Mouse (Mus musculus): ENCODE measurements around the gene Atp12a. TPM values are rescaled to one million over a fixed set of nuclear protein-coding genes. Genes with fewer than 3 reads are reported as not detected.

Atp12a gene
- polyA plus RNA-seq, 2 experiments = 1.3 to 1.6 TPM

DNA sequence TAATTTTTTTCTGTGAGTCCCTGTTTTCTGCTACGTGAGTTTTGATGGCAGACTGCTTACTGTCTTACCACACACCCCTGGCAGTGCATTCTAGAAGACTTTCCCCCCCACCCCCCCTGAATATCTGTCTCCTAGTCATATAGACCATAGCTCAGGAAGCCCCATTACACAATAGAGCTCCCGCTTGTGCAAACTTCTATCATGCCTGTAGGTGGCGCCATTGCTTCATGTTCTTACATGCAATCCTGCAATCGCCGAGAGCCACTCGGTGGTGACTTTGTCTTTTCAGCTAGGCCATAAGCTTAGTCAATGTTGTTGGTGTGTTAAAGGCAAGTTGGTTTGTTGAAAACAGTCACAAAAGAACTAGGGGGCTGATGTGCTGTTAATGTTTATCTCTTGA, 10.9 kb downstream of the Atp12a start:
- ATAC-seq (ENCODE audit: low FRiP score, low read depth) = peak; percentile 78; the same call in 1 of the 2 replicates
- no peak overlapping the region for H3K9ac ChIP-seq (ENCODE audit: low read depth, low read length, severe bottlenecking)
- TF ChIP-seq POLR2A (IDR thresholded peaks at IDR 0.05; ENCODE audit: borderline replicate concordance, extremely low read depth, insufficient read depth, insufficient read length) = no peak
- WGBS = 3% methylated on average over 6 of the region's 6 CpGs
- no peak overlapping the region for H3K27ac ChIP-seq (replicated peaks; ENCODE audit: low read depth, low read length)
- no peaks in the 10 kb centered on the region for H3K27me3 ChIP-seq (ENCODE audit: control insufficient read depth, insufficient read depth, low read length)
- H3K4me2 ChIP-seq (replicated peaks; ENCODE audit: low read depth, low read length, severe bottlenecking) = no peak overlapping the region
- peak; percentile 91 for DNase-seq (ENCODE audit: low spot score)
- no peaks in the 10 kb centered on the region for H3K9me3 ChIP-seq (ENCODE audit: control insufficient read depth, low read length)
- no peaks in the 10 kb centered on the region for H3K4me1 ChIP-seq (ENCODE audit: control insufficient read depth, insufficient read depth, low read length)
- H3K4me3 ChIP-seq (replicated peaks; ENCODE audit: low read length) = no peak overlapping the region
- no peaks in the 10 kb centered on the region for H3K36me3 ChIP-seq (ENCODE audit: control insufficient read depth, insufficient read depth, low read length)

DNA sequence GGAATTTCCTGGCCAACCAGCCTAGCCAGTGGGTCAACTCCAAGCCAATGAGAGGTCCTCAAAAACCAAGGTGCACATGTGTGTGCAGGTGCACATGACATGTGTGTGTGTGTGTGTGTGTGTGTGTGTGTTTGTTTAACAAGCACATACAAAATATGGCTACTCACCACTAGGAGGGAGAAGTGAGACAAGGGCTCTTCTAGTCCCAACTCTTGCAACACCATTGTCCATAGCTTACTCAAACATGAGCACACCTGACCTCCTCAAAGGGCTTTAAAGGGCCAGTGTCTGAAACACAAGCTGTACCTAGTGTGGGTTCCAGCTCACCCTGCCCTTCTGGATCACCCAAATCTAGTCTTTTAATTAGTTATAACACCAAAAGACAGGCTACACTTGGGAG, 12.9 kb downstream of the Atp12a start:
- no peaks in the 10 kb centered on the region for H3K9me3 ChIP-seq (ENCODE audit: control insufficient read depth, low read length)

DNA sequence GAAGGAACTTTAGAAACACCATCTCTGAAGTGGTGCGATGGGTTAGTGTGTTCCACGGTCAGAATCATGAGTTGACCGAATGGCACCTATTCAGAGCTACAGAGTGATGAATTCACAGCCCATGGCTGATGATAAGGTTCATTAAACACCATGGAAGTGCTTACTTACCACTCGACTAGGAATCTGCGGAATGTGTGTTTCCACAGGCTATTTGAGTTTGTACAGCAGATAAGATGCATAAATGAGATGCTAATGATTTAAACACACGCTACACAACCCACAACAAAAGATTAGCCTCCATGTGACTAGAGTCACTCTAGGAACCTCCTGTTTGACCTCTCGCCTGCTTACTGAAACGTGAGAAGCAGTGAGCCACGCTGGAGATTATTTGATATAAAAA, 14.5 kb downstream of the Atp12a start:
- no peaks in the 10 kb centered on the region for H3K36me3 ChIP-seq (ENCODE audit: control insufficient read depth, insufficient read depth, low read length)
- H3K4me1 ChIP-seq (ENCODE audit: control insufficient read depth, insufficient read depth, low read length) = no peaks in the 10 kb centered on the region
- 72% methylated on average over 9 of the region's 9 CpGs for WGBS
- no peak overlapping the region for H3K27ac ChIP-seq (replicated peaks; ENCODE audit: low read depth, low read length)
- H3K9me3 ChIP-seq (ENCODE audit: control insufficient read depth, low read length) = no peaks in the 10 kb centered on the region
- no peak for TF ChIP-seq POLR2A (IDR thresholded peaks at IDR 0.05; ENCODE audit: borderline replicate concordance, extremely low read depth, insufficient read depth, insufficient read length)
- DNase-seq (ENCODE audit: low spot score) = no peak
- no peak for ATAC-seq (ENCODE audit: low FRiP score, low read depth)
- H3K4me2 ChIP-seq (replicated peaks; ENCODE audit: low read depth, low read length, severe bottlenecking) = no peak overlapping the region
- H3K27me3 ChIP-seq (ENCODE audit: control insufficient read depth, insufficient read depth, low read length) = no peaks in the 10 kb centered on the region
- H3K9ac ChIP-seq (ENCODE audit: low read depth, low read length, severe bottlenecking) = no peak overlapping the region
- no peak overlapping the region for H3K4me3 ChIP-seq (replicated peaks; ENCODE audit: low read length)

More for the DNA sequence above, 12.9 kb downstream of the Atp12a start:
- no peaks in the 10 kb centered on the region for H3K4me1 ChIP-seq (ENCODE audit: control insufficient read depth, insufficient read depth, low read length)
- H3K27ac ChIP-seq (replicated peaks; ENCODE audit: low read depth, low read length) = no peak overlapping the region
- no peak overlapping the region for H3K4me2 ChIP-seq (replicated peaks; ENCODE audit: low read depth, low read length, severe bottlenecking)
- H3K36me3 ChIP-seq (ENCODE audit: control insufficient read depth, insufficient read depth, low read length) = no peaks in the 10 kb centered on the region
- DNase-seq (ENCODE audit: low spot score) = no peak
- H3K9ac ChIP-seq (ENCODE audit: low read depth, low read length, severe bottlenecking) = no peak overlapping the region
- H3K4me3 ChIP-seq (replicated peaks; ENCODE audit: low read length) = no peak overlapping the region
- no peak for TF ChIP-seq POLR2A (IDR thresholded peaks at IDR 0.05; ENCODE audit: borderline replicate concordance, extremely low read depth, insufficient read depth, insufficient read length)
- ATAC-seq (ENCODE audit: low FRiP score, low read depth) = no peak
- H3K27me3 ChIP-seq (ENCODE audit: control insufficient read depth, insufficient read depth, low read length) = no peaks in the 10 kb centered on the region

DNA sequence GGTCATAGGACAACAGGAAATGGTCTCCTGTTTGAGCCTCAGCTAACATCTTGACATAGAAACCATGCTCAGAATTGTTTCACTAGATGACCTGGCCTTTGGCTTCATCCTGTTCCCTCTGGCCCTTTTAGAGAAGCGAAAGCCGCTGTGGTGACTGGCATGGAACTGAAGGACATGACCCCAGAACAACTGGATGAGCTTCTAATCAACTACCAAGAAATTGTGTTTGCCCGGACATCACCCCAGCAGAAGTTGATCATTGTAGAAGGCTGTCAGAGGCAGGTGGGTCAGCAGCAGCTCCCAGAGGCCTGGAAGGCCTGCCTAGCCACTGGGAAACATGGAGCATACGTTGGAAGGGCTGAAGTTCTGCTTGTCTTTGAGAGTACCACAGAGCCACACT, 17.5 kb downstream of the Atp12a start:
- no peak overlapping the region for H3K4me3 ChIP-seq (replicated peaks; ENCODE audit: low read length)
- H3K27ac ChIP-seq (replicated peaks; ENCODE audit: low read depth, low read length) = no peak overlapping the region
- TF ChIP-seq POLR2A (IDR thresholded peaks at IDR 0.05; ENCODE audit: borderline replicate concordance, extremely low read depth, insufficient read depth, insufficient read length) = no peak
- no peak overlapping the region for H3K4me2 ChIP-seq (replicated peaks; ENCODE audit: low read depth, low read length, severe bottlenecking)
- DNase-seq (ENCODE audit: low spot score) (no peak), ATAC-seq (ENCODE audit: low FRiP score, low read depth) (no peak)
- H3K9me3 ChIP-seq (ENCODE audit: control insufficient read depth, low read length) = no peaks in the 10 kb centered on the region
- no peaks in the 10 kb centered on the region for H3K36me3 ChIP-seq (ENCODE audit: control insufficient read depth, insufficient read depth, low read length)
- no peak overlapping the region for H3K9ac ChIP-seq (ENCODE audit: low read depth, low read length, severe bottlenecking)
- 85% methylated on average over 4 of the region's 4 CpGs for WGBS
- no peaks in the 10 kb centered on the region for H3K4me1 ChIP-seq (ENCODE audit: control insufficient read depth, insufficient read depth, low read length)
- no peaks in the 10 kb centered on the region for H3K27me3 ChIP-seq (ENCODE audit: control insufficient read depth, insufficient read depth, low read length)

DNA sequence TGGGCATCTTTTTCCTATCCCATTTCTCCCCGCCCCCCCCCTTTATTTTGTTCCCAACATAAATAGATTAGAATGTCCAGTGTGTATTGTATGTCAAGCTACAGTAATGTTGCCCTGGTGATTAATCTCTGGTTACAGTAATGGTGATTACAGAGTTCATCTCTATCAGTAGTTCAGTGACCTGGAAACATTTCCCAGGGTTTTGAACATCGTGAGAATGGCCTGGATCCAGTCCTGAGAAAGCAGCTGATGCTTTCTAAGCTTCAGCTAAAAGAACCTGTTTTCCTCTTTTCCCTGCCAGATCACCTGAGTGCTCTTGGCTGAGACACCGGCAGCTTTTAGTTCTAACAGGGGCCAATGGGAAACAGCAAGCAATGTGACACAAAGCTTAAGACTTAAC, 25.4 kb downstream of the Atp12a start:
- H3K27me3 ChIP-seq (ENCODE audit: control insufficient read depth, insufficient read depth, low read length) = no peaks in the 10 kb centered on the region
- H3K4me3 ChIP-seq (replicated peaks; ENCODE audit: low read length) = no peak overlapping the region
- DNase-seq (ENCODE audit: low spot score) = no peak
- no peak for TF ChIP-seq POLR2A (IDR thresholded peaks at IDR 0.05; ENCODE audit: borderline replicate concordance, extremely low read depth, insufficient read depth, insufficient read length)
- no peaks in the 10 kb centered on the region for H3K4me1 ChIP-seq (ENCODE audit: control insufficient read depth, insufficient read depth, low read length)
- H3K4me2 ChIP-seq (replicated peaks; ENCODE audit: low read depth, low read length, severe bottlenecking) = no peak overlapping the region
- no peak overlapping the region for H3K27ac ChIP-seq (replicated peaks; ENCODE audit: low read depth, low read length)
- 78% methylated on average over 3 of the region's 3 CpGs for WGBS
- no peak overlapping the region for H3K9ac ChIP-seq (ENCODE audit: low read depth, low read length, severe bottlenecking)
- no peak for ATAC-seq (ENCODE audit: low FRiP score, low read depth)
- no peaks in the 10 kb centered on the region for H3K9me3 ChIP-seq (ENCODE audit: control insufficient read depth, low read length)
- H3K36me3 ChIP-seq (ENCODE audit: control insufficient read depth, insufficient read depth, low read length) = no peaks in the 10 kb centered on the region

DNA sequence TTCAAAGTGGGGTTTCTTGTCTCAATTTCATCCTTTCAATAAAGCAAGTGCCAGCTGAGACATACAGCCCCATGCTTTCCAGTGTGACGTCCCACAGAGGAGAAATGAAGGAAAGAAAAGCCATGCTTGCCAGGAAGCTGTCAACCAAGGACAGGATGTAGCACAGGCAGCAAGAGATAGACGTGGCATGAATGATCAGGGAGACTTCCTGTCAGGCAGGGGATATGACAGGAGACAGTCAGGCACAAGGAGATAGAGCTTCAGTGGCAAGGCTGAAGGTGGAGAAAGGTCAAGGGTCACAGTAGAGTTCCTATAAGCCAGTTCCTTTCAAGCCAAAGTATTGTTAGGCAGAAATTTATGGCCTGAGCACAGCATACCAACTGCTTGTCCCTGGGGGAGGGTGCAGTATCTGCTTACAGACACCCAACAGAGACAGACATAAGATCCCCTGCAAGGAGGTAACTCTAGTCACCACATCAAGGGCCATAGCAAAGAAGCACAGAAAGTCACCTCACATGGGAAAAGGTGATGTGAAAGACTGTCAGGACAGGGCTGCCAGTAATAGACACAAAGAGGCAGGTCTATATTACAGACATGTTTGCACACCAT, 28.9 kb downstream of the Atp12a start:
- Histone ChIP-seq H3K4me2 (replicated peaks; ENCODE audit: low read depth, low read length, severe bottlenecking) (no peak overlapping the region), H3K27me3 (ENCODE audit: control insufficient read depth, insufficient read depth, low read length) (no peaks in the 10 kb centered on the region), H3K9me3 (ENCODE audit: control insufficient read depth, low read length) (no peaks in the 10 kb centered on the region), H3K36me3 (ENCODE audit: control insufficient read depth, insufficient read depth, low read length) (no peaks in the 10 kb centered on the region), H3K9ac (ENCODE audit: low read depth, low read length, severe bottlenecking) (no peak overlapping the region), H3K4me3 (replicated peaks; ENCODE audit: low read length) (no peak overlapping the region), H3K4me1 (ENCODE audit: control insufficient read depth, insufficient read depth, low read length) (no peaks in the 10 kb centered on the region), H3K27ac (replicated peaks; ENCODE audit: low read depth, low read length) (no peak overlapping the region)
- ATAC-seq (ENCODE audit: low FRiP score, low read depth) (no peak), DNase-seq (ENCODE audit: low spot score) (no peak)
- 33% methylated on average over 2 of the region's 2 CpGs for WGBS
- no peak for TF ChIP-seq POLR2A (IDR thresholded peaks at IDR 0.05; ENCODE audit: borderline replicate concordance, extremely low read depth, insufficient read depth, insufficient read length)
